Mouse (Mus musculus) small intestine, adult 2 months (tissue): ENCODE results near the gene Chst11.

Experiments used
- CTCF ChIP-seq: fragments of 200-500 bp; IDR thresholded peaks from 2 replicates; pipeline ENCODE4 v1.5.1; 2012; ENCODE audit warnings: low read depth, mild to moderate bottlenecking, control low read depth, inconsistent platforms, low read length, moderate library complexity, mixed read lengths; ENCODE audit not compliant: insufficient replicate concordance, insufficient read length; ENCODE audit errors: extremely low read depth
- POLR2A ChIP-seq: fragments of 200-500 bp; IDR thresholded peaks from 2 replicates; pipeline ENCODE4 v1.6.1; 2012; ENCODE audit warnings: low read depth, mild to moderate bottlenecking, control low read depth, inconsistent platforms, low read length, moderate library complexity

- no peak for TF ChIP-seq CTCF
- TF ChIP-seq POLR2A = no peak
Observed at GRCm38 (mm10) chr10:82986993-82987349, 1.7 kb downstream of the Chst11 start.
